Mouse (Mus musculus): Measurements from ENCODE around the gene Xrcc4. TPM values are rescaled to one million over a fixed set of nuclear protein-coding genes. Genes with fewer than 3 reads are reported as not detected.

Xrcc4 gene
- polyA plus RNA-seq (2012): 0.29 and 0.39 TPM in 2 replicates

GRCm38 (mm10) chr13:90088962-90089824 lies at the start of gene Xrcc4, which contains the start of gene Tmem167:
TSS of gene Xrcc4 (minus strand) at chr13:90089608.
TSS of gene Tmem167 (plus strand) at chr13:90089123.

GRCm38 (mm10) chr13:89741766-89742685 lies 347.4 kb downstream of the Xrcc4 start, which contains the start of gene Vcan:
TSS of gene Vcan (minus strand) at chr13:89742509.

Other genes with a start within 250 kb of the Xrcc4 start
- 2.7 and 3.1 TPM in 2 replicates for gene Tmem167, start 485 bp downstream of the Xrcc4 start, polyA plus RNA-seq (2012)